Mouse (Mus musculus) lung, adult 2 months (tissue): Measurements from ENCODE around the gene Tpd52l1.

Source experiments
- CTCF ChIP-seq: fragments of 200-500 bp; IDR thresholded peaks from 2 replicates; pipeline ENCODE4 v1.5.1; 2011; ENCODE audit warnings: mild to moderate bottlenecking, low read length, control low read depth; ENCODE audit not compliant: insufficient read depth
- POLR2A ChIP-seq: fragments of 200-500 bp; IDR thresholded peaks from 2 replicates; pipeline ENCODE4 v1.6.1; 2011; ENCODE audit warnings: low read depth, mild to moderate bottlenecking, control low read depth, low read length, borderline replicate concordance; ENCODE audit errors: extremely low read depth

GRCm38 (mm10) chr10:31303446-31303845 lies 142.3 kb downstream of the Tpd52l1 start:
- TF ChIP-seq CTCF: no peak
- no peak for TF ChIP-seq POLR2A
